Mouse (Mus musculus): ENCODE results near the gene Gm136.

DNA sequence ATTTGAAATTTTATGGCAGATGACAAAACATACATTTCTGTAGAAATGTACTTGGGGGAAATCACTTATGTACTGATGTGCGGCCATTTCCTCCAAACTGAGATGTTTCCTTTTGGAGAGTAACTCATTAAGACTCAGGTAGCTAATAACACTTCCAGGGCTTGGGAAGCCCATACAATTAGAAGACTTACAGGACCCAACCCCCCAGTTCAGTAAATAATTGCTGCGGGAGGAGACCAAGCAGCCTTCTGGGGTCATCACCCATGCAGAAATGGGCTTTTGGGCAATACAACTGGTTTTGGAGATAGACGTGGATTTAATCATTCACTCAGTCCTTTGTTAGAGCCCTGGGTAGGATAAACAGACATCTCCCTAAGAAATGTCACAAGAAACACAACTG, 48.8 kb downstream of the Gm136 start:
- TF ChIP-seq POLR2A (IDR thresholded peaks at IDR 0.05; ENCODE audit: insufficient read depth, low read length) (no peak), CTCF (IDR thresholded peaks at IDR 0.05; ENCODE audit: low read depth, low read length) (no peak)

Data from ES-Bruce4 (cell line).